Mouse (Mus musculus) olfactory bulb, adult 2 months (tissue): ENCODE results near the gene Insl6. TPM values are rescaled to one million over a fixed set of nuclear protein-coding genes. Genes with fewer than 3 reads are reported as not detected.
A peak's percentile ranks its signal among the peaks of the same experiment; 100 is the strongest.

Experiments used
- H3K27ac ChIP-seq: fragments of 200-500 bp; 2 replicates; pipeline ENCODE4 v1.5.1; 2012; ENCODE audit warnings: low read depth, low read length; ENCODE audit not compliant: insufficient read depth
- H3K4me1 ChIP-seq: fragments of 200-500 bp; 2 replicates; pipeline ENCODE4 v1.6.1; 2012; ENCODE audit warnings: low read length; ENCODE audit not compliant: control insufficient read depth, insufficient read depth
- H3K4me3 ChIP-seq: fragments of 200-500 bp; 2 replicates; pipeline ENCODE4 v1.5.1; 2012; ENCODE audit warnings: mild to moderate bottlenecking, low read depth, low read length, moderate library complexity; ENCODE audit not compliant: insufficient read depth
- CTCF ChIP-seq: fragments of 200-500 bp; IDR thresholded peaks from 2 replicates; pipeline ENCODE4 v1.5.1; 2012; ENCODE audit warnings: low read depth, mild to moderate bottlenecking, low read length, moderate library complexity; ENCODE audit not compliant: insufficient read depth
- POLR2A ChIP-seq: fragments of 200-500 bp; IDR thresholded peaks from 2 replicates; pipeline ENCODE4 v1.6.1; 2012; ENCODE audit warnings: mild to moderate bottlenecking, low read depth, low read length, moderate library complexity; ENCODE audit not compliant: insufficient read depth
- WGBS: fragments of 180-500 bp; shearing (Covaris S2); methylation state at CpG from one replicate; pipeline ENCODE4 v1.1.7; 2018; 5-methylcytosine and 5-hydroxymethylcytosine counted together
- polyA plus RNA-seq: library from polyadenylated mRNA; stranded (reverse); fragments of >200 nt; gene quantifications from 2 replicates; pipeline ENCODE4 v1.2.4, GENCODE M21; 2012; ENCODE audit warnings: low replicate concordance; ENCODE audit not compliant: missing spikeins, insufficient read depth, insufficient read length

The Insl6 gene
- polyA plus RNA-seq, 1 experiment: not detected

GRCm38 (mm10) chr19:29361468-29362130, 36.4 kb upstream of the Insl6 start:
- H3K4me1 ChIP-seq: peaks cover 4% of the 10 kb centered on the region
- peak overlapping the region; percentile 71 for H3K4me3 ChIP-seq
- TF ChIP-seq CTCF (no peak), POLR2A (peak; percentile 76)
- 2% methylated on average over 33 of the region's 33 CpGs for WGBS
- peak overlapping the region; percentile 25 for H3K27ac ChIP-seq

GRCm38 (mm10) chr19:29360251-29360650, 35.1 kb upstream of the Insl6 start:
- H3K4me3 ChIP-seq: no peak overlapping the region
- WGBS: 83% methylated on average over 5 of the region's 5 CpGs
- peaks cover 3% of the 10 kb centered on the region for H3K4me1 ChIP-seq
- no peak for TF ChIP-seq POLR2A
- TF ChIP-seq CTCF: no peak
- no peak overlapping the region for H3K27ac ChIP-seq

GRCm38 (mm10) chr19:29356281-29356680, 31.1 kb upstream of the Insl6 start:
- no peak overlapping the region for H3K27ac ChIP-seq
- H3K4me1 ChIP-seq: peaks cover 3% of the 10 kb centered on the region
- 85% methylated on average over 11 of the region's 11 CpGs for WGBS
- no peak overlapping the region for H3K4me3 ChIP-seq
- TF ChIP-seq POLR2A (no peak), CTCF (no peak)

GRCm38 (mm10) chr19:29354895-29355877, 30.0 kb upstream of the Insl6 start:
- whole genome bisulfite sequencing: 3% methylated on average over 20 of the region's 20 CpGs
- H3K4me3 ChIP-seq: peak overlapping the region; percentile 26; the same call in 1 of the 2 replicates
- peak; percentile 87 for TF ChIP-seq CTCF
- TF ChIP-seq POLR2A: no peak
- H3K27ac ChIP-seq: no peak overlapping the region
- peaks cover 2% of the 10 kb centered on the region for H3K4me1 ChIP-seq

GRCm38 (mm10) chr19:29350991-29351390, 25.8 kb upstream of the Insl6 start:
- Histone ChIP-seq H3K27ac (no peak overlapping the region), H3K4me1 (no peaks in the 10 kb centered on the region), H3K4me3 (no peak overlapping the region)
- 56% methylated on average over 5 of the region's 5 CpGs for WGBS
- TF ChIP-seq POLR2A (no peak), CTCF (no peak)

- TF ChIP-seq POLR2A (no peak), CTCF (no peak)
- 74% methylated on average over 6 of the region's 6 CpGs for WGBS
- no peak overlapping the region for H3K4me3 ChIP-seq
- no peaks in the 10 kb centered on the region for H3K4me1 ChIP-seq
- no peak overlapping the region for H3K27ac ChIP-seq
Measured at GRCm38 (mm10) chr19:29345636-29346035, 20.5 kb upstream of the Insl6 start.

DNA sequence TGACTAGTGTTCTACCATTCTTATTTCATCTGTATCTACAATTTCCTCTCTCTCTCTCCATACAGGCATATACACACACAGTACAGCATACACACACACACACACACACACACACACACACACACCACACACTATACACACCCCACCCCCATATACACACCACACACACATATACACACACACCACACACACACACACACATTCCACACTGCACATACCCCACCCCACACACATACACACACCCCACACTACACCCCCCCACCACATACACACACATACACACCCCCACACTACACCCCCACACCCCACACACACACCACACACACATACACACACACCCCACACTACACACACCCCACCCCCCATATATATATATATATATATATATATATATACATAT, 19.7 kb upstream of the Insl6 start:
- TF ChIP-seq CTCF (no peak), POLR2A (no peak)
- H3K27ac ChIP-seq: no peak overlapping the region
- no peak overlapping the region for H3K4me3 ChIP-seq
- H3K4me1 ChIP-seq: no peaks in the 10 kb centered on the region

DNA sequence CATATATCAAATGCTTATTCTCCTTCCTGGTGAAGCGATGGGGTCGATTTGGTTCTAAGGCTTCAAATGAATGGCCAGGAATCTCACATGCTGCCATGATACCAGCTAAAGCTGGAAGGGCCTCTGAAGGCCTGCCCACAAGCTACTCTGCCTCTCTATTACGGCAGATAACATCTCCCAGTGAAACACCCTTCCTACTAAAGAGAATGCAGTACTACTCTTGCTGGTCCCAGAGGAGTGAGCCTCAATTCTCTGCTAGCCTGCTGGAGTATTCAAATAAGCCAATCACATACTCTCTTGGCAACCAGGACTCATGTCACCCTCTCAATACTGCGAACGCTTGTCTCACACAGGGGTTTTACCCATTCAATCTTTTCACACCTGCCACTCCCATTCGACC, 17.1 kb upstream of the Insl6 start:
- no peak for TF ChIP-seq CTCF
- TF ChIP-seq POLR2A: no peak
- Histone ChIP-seq H3K4me3 (no peak overlapping the region), H3K4me1 (no peaks in the 10 kb centered on the region), H3K27ac (no peak overlapping the region)
- 93% methylated on average over 6 of the region's 6 CpGs for WGBS

- H3K27ac ChIP-seq: no peak overlapping the region
- WGBS: 89% methylated on average over 4 of the region's 4 CpGs
- no peak overlapping the region for H3K4me3 ChIP-seq
- H3K4me1 ChIP-seq: no peaks in the 10 kb centered on the region
- no peak for TF ChIP-seq POLR2A
- no peak for TF ChIP-seq CTCF
Measured at GRCm38 (mm10) chr19:29341029-29341428, 15.9 kb upstream of the Insl6 start.

- no peak overlapping the region for H3K27ac ChIP-seq
- H3K4me3 ChIP-seq: no peak overlapping the region
- H3K4me1 ChIP-seq: peaks cover 8% of the 10 kb centered on the region
- 93% methylated on average over 2 of the region's 2 CpGs for WGBS
- TF ChIP-seq POLR2A: no peak
- no peak for TF ChIP-seq CTCF
Measured at GRCm38 (mm10) chr19:29336624-29337023, 11.5 kb upstream of the Insl6 start.
